Mouse (Mus musculus) liver, postnatal 0 days (tissue): ENCODE measurements at regions not wholly inside any gene's neighbourhood (a gene's known extent, or its start where the extent isn't known, plus 50 kb on each side); places are given as distances from the start of the nearest gene placed in this dataset.

Source experiments
- ATAC-seq: fragments of 200-750 bp; cut with Nextera tagmentation; 2 replicates; pipeline ENCODE4 v1.8.0; 2017; ENCODE audit warnings: mild to moderate bottlenecking, moderate library complexity
- DNase-seq: peaks from one replicate; pipeline ENCODE4 v3.0.0-alpha.2; 2016
- H3K27ac ChIP-seq: fragments of 300-500 bp; sonication (generic); 2 replicates; pipeline ENCODE4 v1.5.1; 2014; ENCODE audit warnings: antibody characterized with exemption, moderate library complexity, mild to moderate bottlenecking, low read depth
- H3K27me3 ChIP-seq: fragments of 300-500 bp; sonication (generic); 2 replicates; pipeline ENCODE4 v1.6.1; 2014; ENCODE audit warnings: low read length, control low read depth, mixed read lengths; ENCODE audit not compliant: insufficient read depth
- H3K36me3 ChIP-seq: fragments of 300-500 bp; sonication (generic); replicated peaks from 2 replicates; pipeline ENCODE4 v1.6.1; 2014; ENCODE audit warnings: mild to moderate bottlenecking, control low read depth, low read length, moderate library complexity, mixed read lengths; ENCODE audit not compliant: insufficient read depth
- H3K4me1 ChIP-seq: fragments of 300-500 bp; sonication (generic); 2 replicates; pipeline ENCODE4 v1.6.1; 2014; ENCODE audit warnings: antibody characterized with exemption, mild to moderate bottlenecking, control low read depth; ENCODE audit not compliant: insufficient read depth
- H3K4me2 ChIP-seq: fragments of 300-500 bp; sonication (generic); 2 replicates; pipeline ENCODE4 v1.6.1; 2014; ENCODE audit warnings: low read depth, mild to moderate bottlenecking, low read length, moderate library complexity, mixed read lengths
- H3K4me3 ChIP-seq: fragments of 300-500 bp; sonication (generic); 2 replicates; pipeline ENCODE4 v1.5.1; 2014; ENCODE audit warnings: low read depth, low read length
- H3K9ac ChIP-seq: fragments of 300-500 bp; sonication (generic); replicated peaks from 2 replicates; pipeline ENCODE4 v1.6.1; 2014; ENCODE audit warnings: mild to moderate bottlenecking, moderate library complexity
- H3K9me3 ChIP-seq: fragments of 300-500 bp; sonication (generic); 2 replicates; pipeline ENCODE4 v1.6.1; 2016; ENCODE audit warnings: mild to moderate bottlenecking, control low read depth, low read length, mixed read lengths
- CTCF ChIP-seq: sonication (generic); IDR thresholded peaks from 2 replicates; pipeline ENCODE4 v1.5.1; 2016; ENCODE audit warnings: antibody characterized with exemption, low read depth
- EP300 ChIP-seq: IDR thresholded peaks from 2 replicates; pipeline ENCODE4 v1.6.1; 2016; ENCODE audit warnings: antibody characterized with exemption, low read depth, mild to moderate bottlenecking
- WGBS: fragments of 180-500 bp; shearing (Covaris S2); extraction: QIAGEN DNeasy Blood & Tissue Kit; methylation state at CpG from one replicate; pipeline ENCODE4 v1.1.7; 2014; ENCODE audit not compliant: insufficient replicate concordance; 5-methylcytosine and 5-hydroxymethylcytosine counted together

GRCm38 (mm10) chr16:9285921-9286320 lies 456.0 kb downstream of the 1810013L24Rik start:
- Histone ChIP-seq H3K27ac (no peak overlapping the region), H3K9me3 (no peaks in the 10 kb centered on the region), H3K4me3 (no peak overlapping the region), H3K4me2 (no peak overlapping the region), H3K36me3 (no peaks in the 10 kb centered on the region), H3K4me1 (no peaks in the 10 kb centered on the region), H3K27me3 (no peaks in the 10 kb centered on the region), H3K9ac (no peak overlapping the region)
- 76% methylated on average over 1 of the region's 1 CpGs for WGBS
- DNase-seq = no peak
- no peak for ATAC-seq
- TF ChIP-seq CTCF = no peak
- TF ChIP-seq EP300 = no peak

GRCm38 (mm10) chr16:9287557-9287956 lies 457.7 kb downstream of the 1810013L24Rik start:
- Histone ChIP-seq H3K9me3 (no peaks in the 10 kb centered on the region), H3K27ac (no peak overlapping the region), H3K4me1 (no peaks in the 10 kb centered on the region), H3K27me3 (no peaks in the 10 kb centered on the region), H3K36me3 (no peaks in the 10 kb centered on the region), H3K4me3 (no peak overlapping the region), H3K9ac (no peak overlapping the region), H3K4me2 (no peak overlapping the region)
- 67% methylated on average over 6 of the region's 6 CpGs for WGBS
- DNase-seq = no peak
- no peak for TF ChIP-seq EP300
- ATAC-seq = no peak

- TF ChIP-seq EP300 = no peak
- WGBS = 47% methylated on average over 4 of the region's 4 CpGs
- no peak for ATAC-seq
- Histone ChIP-seq H3K4me3 (no peak overlapping the region), H3K36me3 (no peaks in the 10 kb centered on the region), H3K4me1 (no peaks in the 10 kb centered on the region), H3K9me3 (no peaks in the 10 kb centered on the region), H3K27ac (no peak overlapping the region), H3K9ac (no peak overlapping the region), H3K27me3 (no peaks in the 10 kb centered on the region), H3K4me2 (no peak overlapping the region)
- DNase-seq = no peak
Measured at GRCm38 (mm10) chr16:9291356-9292020, 461.6 kb downstream of the 1810013L24Rik start.

GRCm38 (mm10) chr16:9303134-9303533 lies 473.2 kb downstream of the 1810013L24Rik start:
- ATAC-seq (no peak), DNase-seq (no peak)
- Histone ChIP-seq H3K4me2 (no peak overlapping the region), H3K27ac (no peak overlapping the region), H3K36me3 (no peaks in the 10 kb centered on the region), H3K27me3 (no peaks in the 10 kb centered on the region), H3K9me3 (no peaks in the 10 kb centered on the region), H3K4me1 (no peaks in the 10 kb centered on the region), H3K9ac (no peak overlapping the region), H3K4me3 (no peak overlapping the region)
- WGBS = 76% methylated on average over 4 of the region's 4 CpGs
- TF ChIP-seq EP300 (no peak), CTCF (no peak)

- Histone ChIP-seq H3K4me1 (no peaks in the 10 kb centered on the region), H3K4me2 (no peak overlapping the region), H3K4me3 (no peak overlapping the region), H3K36me3 (no peaks in the 10 kb centered on the region), H3K9ac (no peak overlapping the region), H3K27ac (no peak overlapping the region), H3K9me3 (no peaks in the 10 kb centered on the region), H3K27me3 (no peaks in the 10 kb centered on the region)
- DNase-seq = no peak
- WGBS = 84% methylated on average over 1 of the region's 1 CpGs
- ATAC-seq = no peak
- no peak for TF ChIP-seq EP300
- TF ChIP-seq CTCF = no peak
Measured at GRCm38 (mm10) chr16:9304079-9304478, 474.2 kb downstream of the 1810013L24Rik start.

GRCm38 (mm10) chr16:9310744-9311143 lies 480.8 kb downstream of the 1810013L24Rik start:
- Histone ChIP-seq H3K36me3 (no peaks in the 10 kb centered on the region), H3K9me3 (no peaks in the 10 kb centered on the region), H3K4me3 (no peak overlapping the region), H3K4me2 (no peak overlapping the region), H3K9ac (no peak overlapping the region), H3K27ac (no peak overlapping the region), H3K4me1 (no peaks in the 10 kb centered on the region), H3K27me3 (no peaks in the 10 kb centered on the region)
- no peak for ATAC-seq
- DNase-seq = no peak
- TF ChIP-seq EP300 = no peak
- 0 out of 2 replicates have a peak, but pooled peaks have one; percentile 10 for TF ChIP-seq CTCF
- WGBS = 27% methylated on average over 1 of the region's 1 CpGs

- Histone ChIP-seq H3K4me3 (no peak overlapping the region), H3K36me3 (no peaks in the 10 kb centered on the region), H3K27ac (no peak overlapping the region), H3K4me2 (no peak overlapping the region), H3K4me1 (no peaks in the 10 kb centered on the region), H3K9me3 (no peaks in the 10 kb centered on the region), H3K9ac (no peak overlapping the region), H3K27me3 (no peaks in the 10 kb centered on the region)
- TF ChIP-seq CTCF = no peak
- no peak for TF ChIP-seq EP300
- 74% methylated on average over 1 of the region's 1 CpGs for WGBS
- DNase-seq (no peak), ATAC-seq (no peak)
Measured at GRCm38 (mm10) chr16:9335626-9336025, 505.7 kb downstream of the 1810013L24Rik start.
